Mouse (Mus musculus): ENCODE measurements around the gene Fyb2.

Fyb2 gene

GRCm38 (mm10) chr4:104948886-104949285, 35.6 kb downstream of the Fyb2 start:
- Histone ChIP-seq H3K4me1 (replicated peaks; ENCODE audit: low read depth, low read length) (no peaks in the 10 kb centered on the region), H3K36me3 (ENCODE audit: insufficient read depth, low read length) (no peaks in the 10 kb centered on the region), H3K4me3 (replicated peaks; ENCODE audit: low read length) (no peak overlapping the region), H3K9me3 (ENCODE audit: low read length) (no peaks in the 10 kb centered on the region), H3K27me3 (ENCODE audit: insufficient read depth, low read length) (peaks cover 8% of the 10 kb centered on the region)
- TF ChIP-seq POU5F1 (IDR thresholded peaks at IDR 0.05; ENCODE audit: borderline replicate concordance, low read length), result no peak
- no peak for TF ChIP-seq NANOG (IDR thresholded peaks at IDR 0.05; ENCODE audit: borderline replicate concordance, low read length)
- no peak for TF ChIP-seq CTCF (conservative IDR thresholded peaks at IDR 0.05; ENCODE audit: low read length)

DNA sequence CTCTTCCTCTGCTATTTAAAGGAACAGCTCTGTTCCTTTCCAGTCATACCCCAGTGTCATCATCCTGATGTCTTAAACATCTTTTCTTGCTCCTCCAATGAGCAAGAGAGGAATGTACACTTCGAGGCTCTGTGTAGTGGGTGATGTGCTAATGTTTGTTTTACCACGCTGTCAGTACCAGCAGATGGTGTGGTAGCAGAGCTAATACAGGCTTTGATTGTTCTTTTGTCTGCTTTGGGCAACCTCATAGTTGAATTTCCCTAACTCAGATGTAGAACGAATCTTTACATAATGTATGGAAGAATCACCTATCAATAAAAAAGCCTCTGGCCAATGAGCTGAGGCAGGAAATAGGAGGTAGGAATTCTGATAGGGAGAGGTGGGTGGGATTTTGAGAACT, 36.0 kb downstream of the Fyb2 start:
- Histone ChIP-seq H3K9me3 (ENCODE audit: low read length) (no peaks in the 10 kb centered on the region), H3K4me3 (replicated peaks; ENCODE audit: low read length) (no peak overlapping the region), H3K27me3 (ENCODE audit: insufficient read depth, low read length) (peaks cover 8% of the 10 kb centered on the region), H3K4me1 (replicated peaks; ENCODE audit: low read depth, low read length) (no peaks in the 10 kb centered on the region), H3K36me3 (ENCODE audit: insufficient read depth, low read length) (no peaks in the 10 kb centered on the region)
- TF ChIP-seq CTCF (conservative IDR thresholded peaks at IDR 0.05; ENCODE audit: low read length), result no peak
- TF ChIP-seq POU5F1 (IDR thresholded peaks at IDR 0.05; ENCODE audit: borderline replicate concordance, low read length), result no peak
- TF ChIP-seq NANOG (IDR thresholded peaks at IDR 0.05; ENCODE audit: borderline replicate concordance, low read length), result no peak

- no peaks in the 10 kb centered on the region for H3K4me1 ChIP-seq (replicated peaks; ENCODE audit: low read depth, low read length)
- no peaks in the 10 kb centered on the region for H3K36me3 ChIP-seq (ENCODE audit: insufficient read depth, low read length)
- H3K4me3 ChIP-seq (replicated peaks; ENCODE audit: low read length), result no peak overlapping the region
- no peaks in the 10 kb centered on the region for H3K9me3 ChIP-seq (ENCODE audit: low read length)
- no peaks in the 10 kb centered on the region for H3K27me3 ChIP-seq (ENCODE audit: insufficient read depth, low read length)
- TF ChIP-seq POU5F1 (IDR thresholded peaks at IDR 0.05; ENCODE audit: borderline replicate concordance, low read length), result no peak
- TF ChIP-seq NANOG (IDR thresholded peaks at IDR 0.05; ENCODE audit: borderline replicate concordance, low read length), result no peak
- TF ChIP-seq CTCF (conservative IDR thresholded peaks at IDR 0.05; ENCODE audit: low read length), result no peak
Measured at GRCm38 (mm10) chr4:104951280-104951878, 38.1 kb downstream of the Fyb2 start.

DNA sequence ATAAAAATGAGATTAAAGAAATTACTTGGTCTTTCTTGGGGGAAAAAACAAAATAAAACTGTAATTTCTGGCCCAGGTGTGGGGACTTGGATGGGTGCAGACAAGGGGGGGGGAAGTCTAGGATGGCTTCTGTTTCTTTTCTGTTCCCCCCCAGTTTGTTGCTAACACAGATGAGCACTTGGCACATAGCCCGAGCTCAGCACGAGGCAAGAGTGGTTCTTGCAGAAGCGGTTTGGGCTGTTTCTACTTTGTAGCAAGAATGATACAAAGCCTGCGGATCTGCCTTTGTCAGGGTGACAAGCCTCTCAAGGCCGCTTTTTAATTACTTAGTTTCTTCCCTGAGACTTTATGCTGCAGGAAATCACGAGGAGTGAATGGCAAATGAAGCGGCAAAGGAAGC, 43.4 kb downstream of the Fyb2 start:
- no peaks in the 10 kb centered on the region for H3K36me3 ChIP-seq (ENCODE audit: insufficient read depth, low read length)
- no peaks in the 10 kb centered on the region for H3K4me1 ChIP-seq (replicated peaks; ENCODE audit: low read depth, low read length)
- no peak overlapping the region for H3K4me3 ChIP-seq (replicated peaks; ENCODE audit: low read length)
- no peaks in the 10 kb centered on the region for H3K27me3 ChIP-seq (ENCODE audit: insufficient read depth, low read length)
- H3K9me3 ChIP-seq (ENCODE audit: low read length), result no peaks in the 10 kb centered on the region
- TF ChIP-seq CTCF (conservative IDR thresholded peaks at IDR 0.05; ENCODE audit: low read length), result no peak
- no peak for TF ChIP-seq NANOG (IDR thresholded peaks at IDR 0.05; ENCODE audit: borderline replicate concordance, low read length)
- TF ChIP-seq POU5F1 (IDR thresholded peaks at IDR 0.05; ENCODE audit: borderline replicate concordance, low read length), result no peak

DNA sequence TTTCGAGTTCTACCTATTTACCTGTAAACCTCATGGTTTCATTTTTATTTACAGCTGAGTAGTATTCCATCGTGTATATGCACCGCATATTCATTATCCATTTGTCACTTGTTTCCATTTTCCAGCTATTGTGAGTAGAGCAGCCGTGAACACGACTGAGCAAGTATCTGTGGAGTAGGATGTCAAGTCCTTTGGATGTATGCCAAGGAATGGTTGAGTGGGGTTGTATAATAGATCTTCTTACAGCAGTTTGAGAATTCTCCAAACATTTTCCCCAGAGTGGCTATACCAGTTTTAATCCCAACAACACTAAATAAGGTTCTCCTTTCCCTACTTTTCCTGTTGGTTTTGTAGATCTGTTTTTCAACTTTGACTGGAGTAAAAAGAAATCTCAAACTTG, 48.2 kb downstream of the Fyb2 start:
- no peak overlapping the region for H3K4me3 ChIP-seq (replicated peaks; ENCODE audit: low read length)
- H3K27me3 ChIP-seq (ENCODE audit: insufficient read depth, low read length), result no peaks in the 10 kb centered on the region
- no peaks in the 10 kb centered on the region for H3K4me1 ChIP-seq (replicated peaks; ENCODE audit: low read depth, low read length)
- no peaks in the 10 kb centered on the region for H3K36me3 ChIP-seq (ENCODE audit: insufficient read depth, low read length)
- TF ChIP-seq POU5F1 (IDR thresholded peaks at IDR 0.05; ENCODE audit: borderline replicate concordance, low read length) (no peak), NANOG (IDR thresholded peaks at IDR 0.05; ENCODE audit: borderline replicate concordance, low read length) (no peak), CTCF (conservative IDR thresholded peaks at IDR 0.05; ENCODE audit: low read length) (no peak)
- H3K9me3 ChIP-seq (ENCODE audit: low read length), result no peaks in the 10 kb centered on the region

DNA sequence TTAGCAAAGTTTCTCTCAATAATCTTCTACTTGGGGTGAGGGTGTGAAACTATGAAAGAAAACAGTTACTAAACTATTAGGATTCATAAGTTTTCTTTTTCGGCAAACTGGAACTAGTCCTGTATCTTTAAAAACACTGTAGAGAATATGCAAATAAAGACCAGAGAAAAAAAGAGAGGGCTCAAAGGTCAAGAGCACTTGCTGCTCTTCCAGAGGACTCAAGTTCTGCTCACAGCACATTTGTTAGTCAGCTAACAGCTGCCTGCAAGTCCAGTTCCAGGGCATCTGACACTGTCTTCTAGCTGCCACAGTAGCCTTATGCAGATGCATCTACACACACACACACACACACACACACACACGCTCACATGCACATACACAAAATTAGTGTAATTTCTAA, 59.4 kb downstream of the Fyb2 start:
- no peaks in the 10 kb centered on the region for H3K27me3 ChIP-seq (ENCODE audit: insufficient read depth, low read length)
- no peaks in the 10 kb centered on the region for H3K9me3 ChIP-seq (ENCODE audit: low read length)
- no peaks in the 10 kb centered on the region for H3K36me3 ChIP-seq (ENCODE audit: insufficient read depth, low read length)
- no peaks in the 10 kb centered on the region for H3K4me1 ChIP-seq (replicated peaks; ENCODE audit: low read depth, low read length)
- H3K4me3 ChIP-seq (replicated peaks; ENCODE audit: low read length), result no peak overlapping the region
- TF ChIP-seq POU5F1 (IDR thresholded peaks at IDR 0.05; ENCODE audit: borderline replicate concordance, low read length) (no peak), CTCF (conservative IDR thresholded peaks at IDR 0.05; ENCODE audit: low read length) (no peak), NANOG (IDR thresholded peaks at IDR 0.05; ENCODE audit: borderline replicate concordance, low read length) (no peak)

DNA sequence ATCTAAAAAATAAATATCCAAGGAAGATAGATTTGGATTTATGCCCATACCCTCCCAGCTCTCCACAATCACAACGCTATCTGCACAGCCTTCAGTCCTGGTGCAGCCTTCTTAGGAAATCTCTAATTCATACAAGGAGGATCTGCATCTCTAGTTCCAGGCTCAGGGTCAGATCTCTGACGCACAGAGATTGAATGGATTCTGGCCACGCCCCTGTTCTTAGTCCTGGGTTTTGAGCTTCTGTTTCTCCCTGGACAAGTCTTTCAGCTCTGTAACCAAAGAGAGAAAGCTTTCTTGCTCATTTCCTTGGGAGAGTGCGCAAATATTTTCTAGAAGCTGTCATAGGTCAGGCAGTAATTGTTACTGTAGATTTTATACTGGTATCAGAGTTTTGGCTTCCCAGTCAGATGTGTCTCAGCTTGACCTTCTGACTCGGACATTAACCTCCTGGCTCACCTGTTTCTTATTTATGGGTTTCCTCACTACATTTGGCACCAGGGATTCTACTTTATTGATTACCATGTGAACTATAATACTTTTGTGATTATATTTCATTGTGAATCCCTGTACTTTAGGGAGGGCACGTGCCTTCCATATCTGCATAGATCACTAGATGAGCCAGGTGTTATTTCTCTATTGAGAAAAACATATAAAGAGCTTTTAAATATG, 62.0 kb downstream of the Fyb2 start:
- TF ChIP-seq NANOG (IDR thresholded peaks at IDR 0.05; ENCODE audit: borderline replicate concordance, low read length) (no peak), CTCF (conservative IDR thresholded peaks at IDR 0.05; ENCODE audit: low read length) (no peak), POU5F1 (IDR thresholded peaks at IDR 0.05; ENCODE audit: borderline replicate concordance, low read length) (no peak)
- no peaks in the 10 kb centered on the region for H3K9me3 ChIP-seq (ENCODE audit: low read length)
- H3K36me3 ChIP-seq (ENCODE audit: insufficient read depth, low read length), result no peaks in the 10 kb centered on the region
- no peaks in the 10 kb centered on the region for H3K4me1 ChIP-seq (replicated peaks; ENCODE audit: low read depth, low read length)
- no peaks in the 10 kb centered on the region for H3K27me3 ChIP-seq (ENCODE audit: insufficient read depth, low read length)
- no peak overlapping the region for H3K4me3 ChIP-seq (replicated peaks; ENCODE audit: low read length)

DNA sequence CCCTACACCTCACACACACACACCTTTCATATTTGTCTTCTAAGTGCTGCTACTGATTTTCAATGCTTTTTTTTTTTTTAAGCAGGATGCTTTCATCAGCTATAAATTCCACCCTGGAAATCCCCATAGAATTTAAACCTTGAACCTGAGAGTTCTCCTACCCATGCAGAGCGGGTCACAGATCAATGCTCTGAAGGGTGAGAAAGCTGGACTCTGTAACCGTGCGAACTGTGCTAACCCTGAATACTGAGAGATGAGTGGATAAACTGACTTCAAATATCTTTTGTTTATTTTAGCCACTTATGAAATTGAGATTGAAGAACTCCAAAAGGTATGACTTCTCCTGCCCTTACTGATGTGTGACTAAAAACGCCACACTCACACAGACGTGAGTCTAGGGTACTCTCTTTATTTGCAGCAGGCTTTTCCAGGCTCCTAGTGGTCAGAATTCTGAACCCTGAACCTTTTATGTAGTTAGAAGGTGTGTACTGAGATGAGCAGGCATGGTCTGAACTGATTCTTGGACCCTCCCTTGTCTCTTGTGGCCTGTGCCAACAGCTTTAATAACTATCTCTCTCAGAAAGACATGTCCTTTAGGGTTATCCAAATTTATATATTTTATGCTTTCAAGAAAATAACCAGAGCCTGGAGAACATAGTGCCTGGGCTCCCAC, 72.8 kb downstream of the Fyb2 start:
- Histone ChIP-seq H3K4me1 (replicated peaks; ENCODE audit: low read depth, low read length) (no peaks in the 10 kb centered on the region), H3K27me3 (ENCODE audit: insufficient read depth, low read length) (no peaks in the 10 kb centered on the region), H3K4me3 (replicated peaks; ENCODE audit: low read length) (no peak overlapping the region), H3K9me3 (ENCODE audit: low read length) (peaks cover 1% of the 10 kb centered on the region; the same call in 1 of the 2 replicates), H3K36me3 (ENCODE audit: insufficient read depth, low read length) (no peaks in the 10 kb centered on the region)
- no peak for TF ChIP-seq NANOG (IDR thresholded peaks at IDR 0.05; ENCODE audit: borderline replicate concordance, low read length)
- TF ChIP-seq CTCF (conservative IDR thresholded peaks at IDR 0.05; ENCODE audit: low read length), result no peak
- TF ChIP-seq POU5F1 (IDR thresholded peaks at IDR 0.05; ENCODE audit: borderline replicate concordance, low read length), result no peak

Data from E14TG2a.4 (cell line).